Mouse (Mus musculus) G1E (cell line): ENCODE data around the gene Mip. TPM values are rescaled to one million over a fixed set of nuclear protein-coding genes. Genes with fewer than 3 reads are reported as not detected.
"Not testable (repeated sequence)": the region's sequence is repeated elsewhere in the genome, so short reads cannot be mapped to it uniquely, and the experiment has no call there.

ENCODE experiments used
- ATAC-seq: 2 replicates; pipeline ENCODE4 v1.8.0; 2016; ENCODE audit warnings: mild to moderate bottlenecking; ENCODE audit not compliant: insufficient number of reproducible peaks, poor library complexity, low FRiP score, severe bottlenecking; ENCODE audit errors: extremely low read depth
- DNase-seq: peaks from one replicate; pipeline ENCODE4 v3.0.0; 2012; ENCODE audit warnings: low spot score
- H3K27me3 ChIP-seq: 2 replicates; pipeline ENCODE4 v1.6.1; 2012; ENCODE audit warnings: mild to moderate bottlenecking, low read length, inconsistent platforms; ENCODE audit not compliant: insufficient read depth
- H3K36me3 ChIP-seq: replicated peaks from 2 replicates; pipeline ENCODE3; 2012; ENCODE audit warnings: mild to moderate bottlenecking, inconsistent platforms
- H3K4me1 ChIP-seq: 2 replicates; pipeline ENCODE4 v1.6.1; 2012; ENCODE audit warnings: low read depth, low read length, inconsistent platforms, mixed read lengths; ENCODE audit not compliant: insufficient read depth
- H3K4me3 ChIP-seq: 2 replicates; pipeline ENCODE4 v1.5.1; 2012; ENCODE audit warnings: low read depth, mild to moderate bottlenecking, inconsistent platforms, low read length, moderate library complexity, mixed read lengths
- H3K9me3 ChIP-seq: replicated peaks from 2 replicates; pipeline ENCODE4 v1.6.1; 2012; ENCODE audit warnings: inconsistent platforms
- CTCF ChIP-seq: IDR thresholded peaks from 2 replicates; pipeline ENCODE4 v1.5.1; 2012; ENCODE audit warnings: low read depth, low read length, inconsistent platforms, mixed read lengths
- GATA1 ChIP-seq: IDR thresholded peaks from 2 replicates; pipeline ENCODE4 v1.6.1; 2012; ENCODE audit warnings: borderline replicate concordance, low read length, inconsistent platforms, mixed read lengths
- GATA2 ChIP-seq: IDR thresholded peaks from 2 replicates; pipeline ENCODE4 v1.6.1; 2012; ENCODE audit warnings: low read depth, low read length, inconsistent platforms, borderline replicate concordance
- POLR2AphosphoS5 ChIP-seq: IDR thresholded peaks from 2 replicates; pipeline ENCODE4 v1.6.1; 2012; ENCODE audit warnings: low read depth, low read length, inconsistent platforms; ENCODE audit not compliant: insufficient replicate concordance
- TAL1 ChIP-seq: conservative IDR thresholded peaks from 2 replicates; pipeline ENCODE4 v1.6.1; 2012; ENCODE audit warnings: low read depth, low read length, inconsistent platforms, mixed read lengths
- polyA plus RNA-seq: library from polyadenylated mRNA; stranded (reverse); fragments of >175 nt; gene quantifications from 2 replicates; pipeline ENCODE4 v1.2.3, GENCODE M21; 2012
- total RNA-seq, 2 experiments: library from RNA; stranded (forward) in 1 of 2; stranded (reverse) in 1 of 2; fragments of 200-1000 nt in 1 of 2; fragments of >200 nt in 1 of 2; fragmentation: Nextera tagmentation in 1 of 2; gene quantifications; 2 replicates each; pipeline ENCODE4 v1.2.3; 2014 to 2017

Mip gene
- total and polyA plus RNA-seq, 3 experiments, result 0.02 to 0.05 TPM; not detected in 1

GRCm38 (mm10) chr10:128263393-128264310, 38.0 kb downstream of the Mip start:
- no peak overlapping the region for H3K4me3 ChIP-seq
- H3K36me3 ChIP-seq, result no peaks in the 10 kb centered on the region
- H3K4me1 ChIP-seq, result peaks cover 9% of the 10 kb centered on the region
- no peak for ATAC-seq
- DNase-seq, result no peak
- TF ChIP-seq POLR2AphosphoS5 (no peak), TAL1 (no peak), CTCF (no peak), GATA2 (no peak), GATA1 (no peak)
- no peaks in the 10 kb centered on the region for H3K9me3 ChIP-seq
- H3K27me3 ChIP-seq, result peaks cover 14% of the 10 kb centered on the region

GRCm38 (mm10) chr10:128268371-128268770, 42.7 kb downstream of the Mip start, which contains the start of gene Apof:
TSS of gene Apof (plus strand) at chr10:128268671.
- DNase-seq, result no peak
- H3K36me3 ChIP-seq, result peaks cover 4% of the 10 kb centered on the region
- H3K27me3 ChIP-seq, result peaks cover 3% of the 10 kb centered on the region
- TF ChIP-seq POLR2AphosphoS5, result no peak
- no peak for TF ChIP-seq GATA2
- TF ChIP-seq CTCF, result no peak
- TF ChIP-seq GATA1, result no peak
- no peak for TF ChIP-seq TAL1
- ATAC-seq, result no peak
- H3K4me1 ChIP-seq, result peaks cover 25% of the 10 kb centered on the region
- H3K4me3 ChIP-seq, result peak within 1 kb of the TSS; percentile 11; the same call in 1 of the 2 replicates
- no peaks in the 10 kb centered on the region for H3K9me3 ChIP-seq

GRCm38 (mm10) chr10:128269206-128269910, 43.7 kb downstream of the Mip start:
- Histone ChIP-seq H3K27me3 (no peaks in the 10 kb centered on the region), H3K36me3 (peaks cover 4% of the 10 kb centered on the region), H3K4me1 (peaks cover 21% of the 10 kb centered on the region), H3K4me3 (peak overlapping the region; percentile 11; the same call in 1 of the 2 replicates), H3K9me3 (no peaks in the 10 kb centered on the region)
- TF ChIP-seq TAL1 (no peak), GATA2 (no peak), CTCF (no peak), GATA1 (no peak), POLR2AphosphoS5 (no peak)
- ATAC-seq (no peak), DNase-seq (no peak)

GRCm38 (mm10) chr10:128270287-128270841, 44.7 kb downstream of the Mip start, which contains the start of gene Stat2:
TSS of gene Stat2 (plus strand) at chr10:128270559.
- Histone ChIP-seq H3K27me3 (no peaks in the 10 kb centered on the region), H3K36me3 (peaks cover 9% of the 10 kb centered on the region), H3K4me1 (peaks cover 25% of the 10 kb centered on the region), H3K9me3 (no peaks in the 10 kb centered on the region), H3K4me3 (peak within 1 kb of the TSS; percentile 78)
- no peak for TF ChIP-seq POLR2AphosphoS5
- no peak for TF ChIP-seq CTCF
- no peak for TF ChIP-seq GATA2
- no peak for TF ChIP-seq TAL1
- no peak for TF ChIP-seq GATA1
- ATAC-seq (peak; percentile 100), DNase-seq (peak; percentile 98)

GRCm38 (mm10) chr10:128270866-128271265, 45.2 kb downstream of the Mip start:
- TF ChIP-seq GATA2 (no peak), GATA1 (no peak), CTCF (no peak), TAL1 (no peak), POLR2AphosphoS5 (no peak)
- DNase-seq, result no peak
- Histone ChIP-seq H3K9me3 (no peaks in the 10 kb centered on the region), H3K27me3 (no peaks in the 10 kb centered on the region), H3K36me3 (peaks cover 9% of the 10 kb centered on the region), H3K4me1 (peaks cover 25% of the 10 kb centered on the region), H3K4me3 (peak overlapping the region; percentile 78)
- no peak for ATAC-seq

- H3K36me3 ChIP-seq, result peaks cover 17% of the 10 kb centered on the region
- H3K4me3 ChIP-seq, result no peak overlapping the region
- H3K4me1 ChIP-seq, result peaks cover 25% of the 10 kb centered on the region
- DNase-seq (no peak), ATAC-seq (no peak)
- H3K27me3 ChIP-seq, result no peaks in the 10 kb centered on the region
- no peaks in the 10 kb centered on the region for H3K9me3 ChIP-seq
- no peak for TF ChIP-seq GATA2
- TF ChIP-seq TAL1, result no peak
- TF ChIP-seq GATA1, result no peak
Measured at GRCm38 (mm10) chr10:128271883-128272282, 46.2 kb downstream of the Mip start.

- not testable (repeated sequence) for DNase-seq, H3K9me3 ChIP-seq, H3K4me3 ChIP-seq, H3K27me3 ChIP-seq, ATAC-seq
- Histone ChIP-seq H3K36me3 (peaks cover 27% of the 10 kb centered on the region), H3K4me1 (peaks cover 27% of the 10 kb centered on the region)
Measured at GRCm38 (mm10) chr10:128272819-128273439, 47.3 kb downstream of the Mip start.

GRCm38 (mm10) chr10:128275374-128275773, 49.7 kb downstream of the Mip start:
- not testable (repeated sequence) for H3K9me3 ChIP-seq, H3K27me3 ChIP-seq, DNase-seq, ATAC-seq, H3K4me3 ChIP-seq
- H3K36me3 ChIP-seq, result peaks cover 49% of the 10 kb centered on the region
- peaks cover 15% of the 10 kb centered on the region; the same call in 1 of the 2 replicates for H3K4me1 ChIP-seq
